Mouse (Mus musculus) embryonic fibroblast, embryonic 13.5 days (primary cell): ENCODE data around the gene Vps29. TPM values are rescaled to one million over a fixed set of nuclear protein-coding genes. Genes with fewer than 3 reads are reported as not detected.

ENCODE experiments used
- H3K27ac ChIP-seq: 2 replicates; pipeline ENCODE4 v1.5.1; 2012; ENCODE audit warnings: low read length, control low read depth, inconsistent platforms; ENCODE audit not compliant: insufficient read depth
- H3K4me1 ChIP-seq: 2 replicates; pipeline ENCODE4 v1.6.1; 2011; ENCODE audit warnings: low read length; ENCODE audit not compliant: control insufficient read depth, insufficient read depth
- H3K4me3 ChIP-seq: 2 replicates; pipeline ENCODE4 v1.5.1; 2011; ENCODE audit warnings: mild to moderate bottlenecking, control low read depth, low read length; ENCODE audit not compliant: insufficient read depth
- CTCF ChIP-seq: IDR thresholded peaks from 2 replicates; pipeline ENCODE4 v1.5.1; 2011; ENCODE audit warnings: mild to moderate bottlenecking, control low read depth, low read length, moderate library complexity, borderline replicate concordance; ENCODE audit not compliant: insufficient read depth
- POLR2A ChIP-seq: IDR thresholded peaks from 2 replicates; pipeline ENCODE4 v1.6.1; 2011; ENCODE audit warnings: low read depth, mild to moderate bottlenecking, control low read depth, low read length, moderate library complexity
- polyA plus RNA-seq: library from polyadenylated mRNA; stranded (reverse); fragments of >200 nt; gene quantifications from 2 replicates; pipeline ENCODE4 v1.2.4, GENCODE M21; 2011; ENCODE audit warnings: low read depth; ENCODE audit not compliant: missing spikeins, insufficient read length

Gene Vps29
- polyA plus RNA-seq, 1 experiment: 138 TPM

DNA sequence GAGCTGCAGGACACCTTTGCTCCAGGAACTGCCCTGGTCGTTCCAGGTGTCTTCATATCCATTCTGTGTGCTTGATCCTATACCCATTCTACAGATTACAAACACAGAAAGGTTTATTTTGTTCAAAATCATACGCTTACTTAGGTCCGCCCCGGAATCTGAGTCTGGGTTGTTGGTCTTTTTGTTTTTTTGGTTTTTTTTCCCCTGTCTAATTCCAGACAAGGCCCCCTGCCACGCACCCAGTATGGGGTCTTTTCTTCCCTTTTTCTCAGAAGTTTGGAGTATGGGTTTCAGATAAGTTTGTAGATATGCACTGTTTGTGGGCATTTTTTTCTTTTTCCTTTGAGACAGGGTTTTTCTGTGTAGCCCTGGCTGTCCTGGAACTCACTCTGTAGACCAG lies 18.7 kb downstream of the Vps29 start:
- no peak for TF ChIP-seq POLR2A
- TF ChIP-seq CTCF: no peak
- no peaks in the 10 kb centered on the region for H3K4me1 ChIP-seq
- peak overlapping the region; percentile 73 for H3K4me3 ChIP-seq
- H3K27ac ChIP-seq: peak overlapping the region; percentile 15; the same call in 1 of the 2 replicates

DNA sequence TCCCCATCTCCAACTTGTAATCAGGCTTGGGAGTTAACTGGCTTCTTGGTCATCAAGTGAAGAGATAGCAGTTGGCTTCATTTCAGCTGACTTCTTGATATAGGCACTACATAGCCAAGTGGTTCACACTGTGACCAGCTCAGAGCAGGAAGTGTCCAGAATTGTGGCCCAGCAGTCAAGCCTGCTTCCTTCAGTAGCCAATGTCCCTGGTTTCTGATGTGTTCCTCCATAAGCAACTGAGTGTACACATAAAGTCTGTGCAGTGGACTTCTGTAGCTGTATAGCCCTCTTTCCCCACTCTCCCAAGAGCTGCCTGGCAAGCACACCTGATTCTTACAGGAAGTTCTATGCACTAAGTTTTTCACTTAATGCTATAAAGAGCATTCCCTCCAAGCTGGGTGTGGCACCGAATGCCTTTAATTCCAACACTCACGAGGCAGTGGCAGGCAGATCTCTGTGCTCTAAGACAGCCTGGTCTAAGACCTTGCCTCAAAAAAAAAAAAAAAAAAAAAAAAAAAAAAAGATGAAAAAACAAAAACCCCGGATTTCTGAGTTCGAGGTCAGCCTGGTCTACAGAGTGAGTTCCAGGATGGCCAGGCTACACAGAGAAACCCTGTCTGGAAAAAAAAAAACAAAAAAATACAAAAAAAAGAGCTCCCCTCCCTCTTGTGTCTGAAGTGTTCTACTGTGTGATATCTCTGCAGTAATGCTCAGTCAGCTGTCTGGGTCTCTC lies 23.1 kb downstream of the Vps29 start:
- H3K4me3 ChIP-seq: no peak overlapping the region
- H3K4me1 ChIP-seq: no peaks in the 10 kb centered on the region
- TF ChIP-seq CTCF (no peak), POLR2A (no peak)
- no peak overlapping the region for H3K27ac ChIP-seq

- H3K27ac ChIP-seq: no peak overlapping the region
- H3K4me3 ChIP-seq: no peak overlapping the region
- TF ChIP-seq POLR2A (no peak), CTCF (no peak)
These were observed 24.0 kb downstream of the Vps29 start for GRCm38 (mm10) chr5:122378171-122378570.

DNA sequence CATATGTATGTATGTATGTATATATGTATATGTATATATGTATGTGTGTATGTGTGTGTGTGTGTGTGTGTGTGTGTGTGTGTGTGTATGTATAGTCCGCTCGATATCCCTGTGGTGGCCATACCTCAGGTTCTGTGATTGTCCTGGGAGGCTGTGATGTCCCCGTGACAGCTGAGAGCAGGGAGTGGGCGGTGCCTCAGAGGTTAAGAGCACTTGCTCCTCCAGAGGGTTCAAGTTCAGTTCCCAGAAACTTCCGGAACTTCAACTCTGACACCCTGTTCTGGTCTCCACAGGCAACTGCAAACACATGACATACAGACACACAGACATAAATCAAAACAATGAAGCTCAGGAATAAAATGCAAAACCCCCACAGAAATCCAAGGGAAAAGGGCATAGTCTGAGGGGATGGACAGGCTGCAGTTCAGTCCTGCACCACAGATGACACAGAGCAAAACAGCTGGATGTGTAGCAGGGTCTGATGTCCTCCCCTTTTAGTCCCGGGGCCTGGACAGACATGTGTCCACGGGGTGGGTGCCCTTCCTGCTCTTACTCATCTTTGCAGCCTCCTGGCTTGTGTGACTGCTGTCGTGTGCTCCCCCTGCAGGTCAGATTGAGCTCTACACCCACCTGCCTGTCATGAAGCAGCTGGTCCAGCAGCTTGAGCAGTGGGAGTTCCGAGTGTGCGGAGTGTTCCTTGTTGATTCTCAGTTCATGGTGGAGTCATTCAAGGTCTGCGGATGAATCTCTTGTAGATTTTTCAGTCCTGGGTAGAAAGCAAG lies 25.4 kb downstream of the Vps29 start:
- Histone ChIP-seq H3K4me1 (no peaks in the 10 kb centered on the region), H3K27ac (no peak overlapping the region), H3K4me3 (no peak overlapping the region)
- TF ChIP-seq CTCF: peak; percentile 96
- TF ChIP-seq POLR2A: no peak

More at GRCm38 (mm10) chr5:122378171-122378570, 24.0 kb downstream of the Vps29 start:
- no peaks in the 10 kb centered on the region for H3K4me1 ChIP-seq

GRCm38 (mm10) chr5:122390006-122390405 lies 35.8 kb downstream of the Vps29 start:
- peaks cover 3% of the 10 kb centered on the region; the same call in 1 of the 2 replicates for H3K4me1 ChIP-seq
- no peak overlapping the region for H3K27ac ChIP-seq
- TF ChIP-seq CTCF (no peak), POLR2A (no peak)
- no peak overlapping the region for H3K4me3 ChIP-seq

- Histone ChIP-seq H3K27ac (no peak overlapping the region), H3K4me3 (no peak overlapping the region), H3K4me1 (peaks cover 3% of the 10 kb centered on the region; the same call in 1 of the 2 replicates)
- TF ChIP-seq POLR2A (no peak), CTCF (no peak)
These were observed 36.5 kb downstream of the Vps29 start for GRCm38 (mm10) chr5:122390671-122391070.

DNA sequence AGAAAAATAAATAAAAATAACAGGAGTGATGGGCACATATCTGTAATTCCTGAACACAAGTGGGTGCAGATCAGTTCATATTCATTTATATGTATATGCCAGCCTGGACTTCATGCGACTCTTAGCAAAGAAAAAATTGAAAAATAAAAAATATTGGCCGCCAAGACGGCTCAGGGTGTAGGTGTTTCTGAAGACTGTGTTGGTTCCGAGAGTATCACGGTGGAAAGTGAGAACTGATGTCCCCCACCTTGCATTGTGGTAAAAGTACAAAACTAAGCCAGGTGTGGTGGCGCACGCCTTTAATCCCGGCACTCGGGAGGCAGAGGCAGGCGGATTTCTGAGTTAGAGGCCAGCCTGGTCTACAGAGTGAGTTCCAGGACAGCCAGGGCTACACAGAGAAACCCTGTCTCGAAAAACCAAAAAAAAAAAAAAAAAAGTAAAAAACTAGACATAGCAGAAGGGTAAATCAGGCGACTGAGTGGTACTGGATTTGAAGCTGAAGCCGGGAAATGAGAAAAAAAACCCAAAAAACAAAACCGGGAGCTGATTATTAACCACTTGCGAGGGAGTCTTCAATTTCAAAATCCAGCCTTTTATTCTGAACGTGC lies 37.1 kb downstream of the Vps29 start:
- no peak overlapping the region for H3K27ac ChIP-seq
- H3K4me3 ChIP-seq: no peak overlapping the region
- peaks cover 3% of the 10 kb centered on the region; the same call in 1 of the 2 replicates for H3K4me1 ChIP-seq
- TF ChIP-seq CTCF: no peak
- TF ChIP-seq POLR2A: no peak

- Histone ChIP-seq H3K4me3 (peak within 1 kb of the TSS; percentile 78), H3K27ac (no peak within 1 kb of the TSS), H3K4me1 (peaks cover 3% of the 10 kb centered on the region; the same call in 1 of the 2 replicates)
- TF ChIP-seq CTCF (peak; percentile 98), POLR2A (peak; percentile 78)
These were observed 37.6 kb downstream of the Vps29 start, which contains the start of gene Arpc3 for GRCm38 (mm10) chr5:122391786-122392180. TSS of gene Arpc3 (plus strand) at chr5:122391878.

DNA sequence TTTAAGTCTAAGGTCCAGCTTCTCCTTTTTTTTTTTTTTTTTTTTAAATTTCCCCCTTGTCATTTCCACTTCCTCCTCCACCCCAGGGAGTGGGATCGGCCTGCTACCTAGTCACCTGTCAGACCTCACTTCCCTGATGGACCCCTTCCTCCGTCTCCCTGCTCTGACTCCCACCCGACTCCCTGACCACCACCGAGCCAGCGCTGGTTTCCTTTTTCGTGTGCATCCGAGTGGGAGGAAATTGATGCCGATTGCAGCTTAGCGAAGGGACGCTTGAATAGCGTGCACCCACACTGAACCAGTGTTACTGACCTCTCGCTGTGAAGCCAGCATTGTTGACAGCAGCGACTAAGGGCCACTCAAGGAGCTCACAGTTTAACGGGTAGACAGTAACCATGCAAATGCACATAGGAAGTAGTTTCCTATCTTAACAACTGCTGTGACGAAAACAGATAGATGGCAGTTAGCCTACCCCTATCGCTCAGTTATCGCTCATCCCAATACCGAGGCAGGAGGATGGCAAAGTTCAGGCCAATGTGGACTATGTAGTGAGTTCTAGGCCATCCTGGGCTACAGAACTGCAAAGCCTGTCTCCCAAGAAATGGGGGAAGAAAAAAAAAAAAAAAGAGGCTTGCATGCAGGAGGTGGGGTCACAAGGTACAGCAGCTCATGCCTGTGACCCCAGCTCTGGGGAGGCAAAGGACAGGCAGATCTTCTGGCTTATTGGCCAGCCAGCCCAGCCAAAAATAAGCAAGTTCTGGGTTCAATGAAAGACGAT lies 38.2 kb downstream of the Vps29 start:
- Histone ChIP-seq H3K4me1 (peaks cover 3% of the 10 kb centered on the region; the same call in 1 of the 2 replicates), H3K27ac (no peak overlapping the region), H3K4me3 (peak overlapping the region; percentile 78)
- TF ChIP-seq POLR2A: no peak
- TF ChIP-seq CTCF: no peak
